Mouse (Mus musculus) telencephalon, adult 2 months (tissue): ENCODE results near the gene Etfb.
"Not testable (repeated sequence)": the region's sequence is repeated elsewhere in the genome, so short reads cannot be mapped to it uniquely, and the experiment has no call there.

Experiments used
- DNase-seq: peaks from one replicate; pipeline ENCODE4 v3.0.0-alpha.2; 2011; ENCODE audit warnings: low read depth, low spot score

Etfb gene

DNA sequence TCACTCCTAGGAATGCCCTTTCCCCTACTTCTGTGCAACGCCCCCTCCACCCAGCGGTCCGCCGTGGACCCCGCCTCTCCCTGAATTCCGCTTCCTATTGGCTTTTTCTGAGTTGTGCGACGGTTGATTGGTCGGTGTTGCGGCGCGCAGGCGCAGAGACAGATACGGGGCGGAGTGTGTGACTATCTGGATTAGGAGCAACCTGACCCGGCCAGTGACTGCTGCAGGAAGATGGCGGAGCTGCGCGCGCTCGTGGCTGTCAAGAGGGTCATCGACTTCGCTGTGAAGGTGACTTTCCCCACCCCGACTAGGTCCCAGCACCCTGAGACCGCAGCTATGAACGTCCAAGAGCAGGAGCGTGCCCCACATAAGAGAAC, at the start of gene Etfb, which contains the start of gene Gm45233:
Etfb (plus strand) TSS at position 167 of the 377 bp plus-strand sequence.
Gm45233 (plus strand) TSS at position 212 of the 377 bp plus-strand sequence.
- DNase-seq, result peak; percentile 92

DNA sequence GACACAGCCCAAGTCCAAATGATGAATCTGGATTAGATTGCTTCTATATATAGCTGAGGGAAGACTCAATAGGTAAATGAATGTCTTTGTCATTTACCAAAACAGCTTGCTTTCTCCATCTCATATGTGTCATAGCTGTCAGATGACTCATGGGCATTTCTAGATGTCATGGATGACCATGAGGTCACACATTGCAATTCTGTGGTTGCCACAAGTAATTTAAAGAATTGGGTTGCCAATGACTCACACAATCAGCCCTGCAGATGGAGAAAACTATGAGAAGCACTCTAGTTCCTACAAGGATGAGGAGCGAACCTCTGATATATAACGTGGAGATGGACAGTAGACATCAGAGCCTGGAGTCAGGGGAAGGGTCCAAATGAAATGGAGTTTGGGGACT, 44.4 kb upstream of the Etfb start:
- no peak for DNase-seq

DNA sequence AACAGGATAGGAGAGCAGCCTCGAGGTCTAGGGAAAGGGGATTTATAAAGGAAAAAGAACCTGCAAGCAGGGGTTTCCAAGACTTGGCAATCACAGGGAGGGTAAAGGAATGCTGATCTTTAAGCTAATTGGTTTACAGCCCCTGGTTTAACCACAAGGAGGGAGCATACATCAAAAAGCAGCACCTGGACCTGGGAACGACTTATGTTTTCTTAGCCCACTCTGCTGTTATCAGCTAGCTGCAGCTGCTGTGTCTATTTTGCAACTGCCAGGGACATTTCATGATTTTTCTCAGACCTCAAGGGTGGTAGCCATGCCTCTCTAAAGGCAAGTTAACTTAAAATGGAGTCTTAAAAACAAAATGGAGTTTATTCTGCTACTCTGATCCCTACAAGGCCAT, 41.2 kb upstream of the Etfb start:
- no peak for DNase-seq

DNA sequence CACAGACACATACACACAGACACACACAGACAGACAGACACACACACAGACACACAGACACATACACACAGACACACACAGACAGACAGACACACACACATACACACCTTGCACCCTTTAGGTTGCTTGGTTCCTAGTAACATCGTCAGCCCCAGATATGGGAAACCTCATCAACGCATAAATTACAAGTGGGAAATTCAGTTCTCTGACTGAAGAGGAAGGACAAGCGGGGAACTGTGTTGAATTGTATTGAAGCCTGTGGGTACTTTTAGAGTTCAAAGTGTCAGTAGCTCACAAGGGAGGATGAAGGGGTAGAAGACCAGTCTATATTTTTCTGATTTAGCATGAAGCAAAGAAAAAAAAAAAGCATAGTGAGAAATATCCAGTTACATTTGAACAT, 36.3 kb upstream of the Etfb start:
- DNase-seq, result no peak

DNA sequence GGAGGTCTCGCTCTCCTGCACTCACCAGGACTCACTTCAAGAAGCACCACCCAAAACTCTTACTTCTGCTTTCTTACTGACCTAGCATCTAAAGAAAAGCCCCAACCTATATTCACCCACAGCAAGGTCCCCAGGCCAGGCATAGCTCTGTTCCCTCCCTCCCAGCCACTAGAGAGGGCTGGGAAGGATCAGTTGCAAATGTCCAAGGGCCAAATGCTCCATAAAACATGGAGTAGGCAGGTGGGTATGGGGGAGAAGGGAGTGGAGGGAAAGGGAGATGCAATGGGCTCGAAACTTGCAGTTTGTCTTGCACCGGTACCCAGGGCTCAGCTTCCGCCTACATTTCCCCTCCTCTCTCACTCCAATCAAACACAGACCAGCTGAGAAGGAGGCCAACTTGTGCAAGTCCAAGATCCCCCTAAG, 35.7 kb upstream of the Etfb start, which contains the start of gene Siglecg:
Siglecg (plus strand) TSS at position 74 of the 423 bp plus-strand sequence.
- no peak for DNase-seq

DNA sequence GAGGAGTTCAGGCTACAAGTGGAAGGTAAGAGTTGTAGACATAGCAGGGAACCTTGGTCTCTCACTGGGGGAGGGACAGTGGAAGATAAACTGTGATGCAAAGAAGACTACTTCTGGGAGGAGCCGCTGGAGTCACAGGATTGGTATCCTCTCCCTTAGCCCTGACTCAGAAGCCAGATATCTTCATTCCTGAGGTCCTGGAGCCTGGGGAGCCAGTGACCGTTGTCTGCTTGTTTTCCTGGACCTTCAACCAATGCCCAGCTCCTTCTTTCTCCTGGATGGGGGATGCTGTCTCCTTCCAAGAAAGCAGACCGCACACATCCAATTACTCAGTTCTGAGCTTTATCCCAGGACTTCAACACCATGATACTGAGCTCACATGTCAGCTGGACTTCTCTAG, 34.8 kb upstream of the Etfb start:
- no peak for DNase-seq

DNA sequence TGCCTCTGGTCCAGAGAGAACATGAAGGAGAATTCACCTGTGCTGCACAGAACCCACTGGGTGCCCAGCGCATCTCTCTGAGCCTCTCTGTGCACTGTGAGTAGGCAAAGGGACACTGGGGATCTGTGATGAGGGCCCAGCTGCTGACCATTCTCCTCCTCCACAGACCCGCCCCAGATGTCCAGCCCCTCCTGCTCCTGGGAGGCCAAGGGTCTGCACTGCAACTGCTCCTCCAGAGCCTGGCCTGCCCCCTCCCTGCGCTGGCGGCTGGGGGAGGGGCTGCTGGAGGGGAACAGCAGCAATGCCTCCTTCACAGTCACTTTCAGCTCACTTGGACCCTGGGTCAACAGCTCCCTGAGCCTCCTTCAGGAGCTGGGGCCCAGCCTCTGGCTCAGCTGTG, 32.2 kb upstream of the Etfb start:
- not testable (repeated sequence) for DNase-seq

DNA sequence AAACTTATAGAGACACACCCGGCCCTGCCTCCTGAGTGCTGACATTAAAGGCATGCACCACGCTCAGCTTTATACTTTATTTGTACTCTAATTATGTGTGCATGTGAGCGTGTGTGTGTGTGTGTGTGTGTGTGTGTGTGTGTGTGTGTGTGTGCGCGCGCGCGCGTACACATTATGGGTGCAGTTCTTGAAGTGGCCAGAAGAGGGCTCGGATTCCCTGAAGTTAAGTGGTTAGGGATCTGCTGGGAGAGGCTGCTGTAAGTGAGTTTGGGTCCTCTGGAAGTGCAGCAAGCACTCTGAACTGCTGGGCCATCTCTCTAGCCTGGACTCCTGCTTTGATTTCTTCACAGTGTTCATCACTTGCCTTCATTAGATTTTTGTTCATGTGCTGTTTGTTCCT, 26.6 kb upstream of the Etfb start:
- no peak for DNase-seq

DNA sequence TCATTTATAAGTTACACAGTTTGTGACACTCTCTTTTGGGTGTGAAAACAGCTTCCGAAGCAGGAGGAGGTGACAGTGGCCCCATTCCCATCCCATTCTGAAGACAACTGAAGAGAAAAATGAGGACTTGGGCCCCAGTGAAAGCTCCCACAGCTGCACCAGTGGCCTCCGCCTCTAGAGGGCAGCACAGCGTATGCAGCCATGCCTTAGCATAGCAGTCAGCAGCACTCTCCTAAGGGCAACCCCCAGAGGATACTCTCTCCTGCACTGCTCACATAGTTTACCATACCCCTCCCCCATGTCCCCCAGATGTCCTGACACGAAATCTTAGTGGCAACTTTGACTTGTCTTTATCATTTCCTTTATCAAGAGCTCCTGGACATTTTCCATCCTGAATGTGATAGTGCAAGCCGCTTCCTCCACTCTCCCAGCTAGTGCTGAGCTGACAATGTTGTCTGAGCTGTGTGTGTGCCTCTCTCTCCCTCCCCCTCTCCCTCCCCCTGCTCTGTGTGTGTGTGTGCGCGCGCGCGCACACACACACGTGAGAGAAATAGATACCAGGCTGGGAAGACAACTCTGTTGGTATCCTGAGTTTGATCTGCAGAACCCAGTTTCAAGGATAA, 20.8 kb upstream of the Etfb start:
- DNase-seq, result peak; percentile 31

DNA sequence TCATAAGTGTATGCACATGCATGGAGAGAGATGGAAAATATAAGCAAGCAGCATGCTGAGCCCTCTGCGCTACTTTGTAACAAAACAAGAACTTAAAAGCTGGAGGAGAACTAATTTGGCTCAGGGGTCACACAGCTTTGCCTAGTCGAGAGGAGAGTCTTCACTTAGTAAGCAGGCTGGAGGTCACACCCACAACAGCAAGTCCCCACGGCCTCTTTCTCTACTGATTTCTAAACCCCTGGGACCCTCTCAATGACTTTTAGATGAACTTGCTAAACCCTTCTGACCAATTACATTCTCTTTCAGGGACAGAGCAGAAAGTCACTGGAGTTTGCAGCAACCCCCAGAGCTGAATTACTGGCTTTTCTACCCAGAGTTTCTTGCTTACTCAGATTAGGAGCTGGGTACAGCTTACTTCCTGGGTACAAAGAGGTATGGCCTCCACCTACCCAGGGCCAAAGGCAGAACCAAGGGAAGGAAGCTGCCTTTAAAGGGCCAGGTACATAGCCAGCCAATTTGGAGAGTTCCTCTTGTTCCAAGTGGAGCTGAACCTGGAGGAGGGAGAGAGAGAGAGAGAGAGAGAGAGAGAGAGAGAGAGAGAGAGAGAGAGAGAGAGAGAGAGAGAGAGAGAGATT, 19.8 kb upstream of the Etfb start:
- DNase-seq, result no peak

DNA sequence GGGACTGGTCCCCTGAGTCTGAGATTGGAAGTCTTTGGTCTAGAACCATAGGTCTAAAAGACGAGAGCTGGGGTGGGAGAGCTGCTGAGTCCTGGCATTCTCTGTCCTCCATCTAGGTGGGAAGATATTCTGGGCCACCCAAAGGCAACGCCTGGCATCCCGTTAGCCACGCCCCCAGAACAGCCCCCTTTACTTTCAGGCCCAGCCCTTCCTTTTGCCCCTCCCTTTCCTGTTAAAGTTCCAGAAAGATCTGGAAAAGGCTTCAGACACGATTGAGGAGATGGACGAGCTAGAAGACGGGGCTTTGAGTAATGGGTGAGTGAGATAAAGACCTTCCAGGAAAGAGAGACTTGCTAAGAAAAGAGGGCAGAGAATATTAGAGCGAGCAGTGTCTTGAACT, 16.5 kb upstream of the Etfb start, which contains the start of gene Lim2:
Lim2 (plus strand) TSS at position 265 of the 400 bp plus-strand sequence.
- no peak for DNase-seq

DNA sequence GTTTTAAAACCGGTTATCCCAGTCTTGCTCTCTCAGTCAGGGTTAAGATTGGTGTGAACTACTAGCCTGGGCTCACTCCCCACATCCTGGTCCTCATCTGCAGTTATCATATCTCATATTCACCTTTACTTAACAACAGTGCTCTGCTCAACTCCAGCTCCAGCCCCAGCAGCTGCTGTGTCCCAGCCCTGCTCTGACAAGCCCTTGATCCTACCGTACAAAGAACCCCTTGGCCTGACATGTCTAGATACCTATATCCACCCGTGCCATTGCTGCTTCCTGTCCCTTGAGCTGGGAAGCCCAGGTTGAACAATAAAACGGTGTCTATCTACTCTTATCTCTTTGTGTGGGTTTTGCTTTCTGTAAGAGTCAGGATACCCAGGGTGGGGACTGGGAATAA, 14.4 kb upstream of the Etfb start:
- DNase-seq, result no peak

DNA sequence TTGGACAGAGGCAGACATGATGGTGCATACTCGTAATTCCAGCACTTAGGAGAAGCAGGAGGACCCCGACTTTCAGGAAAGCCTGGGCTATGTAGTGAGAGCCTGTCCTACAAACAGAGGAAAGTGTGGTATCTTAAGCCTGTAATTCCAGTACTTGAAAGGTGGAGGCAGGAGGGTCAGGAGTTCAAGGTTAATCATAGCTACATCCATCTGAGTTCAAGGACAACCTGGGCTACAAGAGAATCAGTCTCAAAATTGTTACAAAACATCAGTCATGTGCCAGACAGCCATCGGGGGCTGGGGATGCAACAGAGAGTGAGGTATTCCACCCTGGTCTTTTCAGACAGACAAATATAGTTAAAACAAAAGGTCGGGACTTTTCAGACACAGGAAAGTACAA, 11.0 kb upstream of the Etfb start:
- DNase-seq, result no peak

DNA sequence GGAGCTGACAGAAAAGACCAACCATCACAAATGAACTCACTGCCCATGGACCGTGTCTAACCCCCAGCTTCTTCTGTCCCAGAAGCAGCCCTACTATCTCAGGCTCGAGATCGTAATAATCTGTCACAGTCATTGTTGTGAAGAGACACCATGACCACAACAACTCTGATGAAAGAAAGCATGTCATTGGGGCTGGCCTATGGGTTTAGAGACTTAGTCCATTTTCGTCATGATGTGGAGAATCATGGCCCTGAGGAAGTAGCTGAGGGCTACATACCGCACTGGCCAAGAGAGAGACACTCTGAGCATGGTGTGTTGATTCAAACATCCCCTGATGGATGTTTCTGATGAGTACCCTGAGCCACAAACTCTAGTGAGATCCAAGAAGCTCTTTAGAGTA, 9.2 kb upstream of the Etfb start:
- no peak for DNase-seq

DNA sequence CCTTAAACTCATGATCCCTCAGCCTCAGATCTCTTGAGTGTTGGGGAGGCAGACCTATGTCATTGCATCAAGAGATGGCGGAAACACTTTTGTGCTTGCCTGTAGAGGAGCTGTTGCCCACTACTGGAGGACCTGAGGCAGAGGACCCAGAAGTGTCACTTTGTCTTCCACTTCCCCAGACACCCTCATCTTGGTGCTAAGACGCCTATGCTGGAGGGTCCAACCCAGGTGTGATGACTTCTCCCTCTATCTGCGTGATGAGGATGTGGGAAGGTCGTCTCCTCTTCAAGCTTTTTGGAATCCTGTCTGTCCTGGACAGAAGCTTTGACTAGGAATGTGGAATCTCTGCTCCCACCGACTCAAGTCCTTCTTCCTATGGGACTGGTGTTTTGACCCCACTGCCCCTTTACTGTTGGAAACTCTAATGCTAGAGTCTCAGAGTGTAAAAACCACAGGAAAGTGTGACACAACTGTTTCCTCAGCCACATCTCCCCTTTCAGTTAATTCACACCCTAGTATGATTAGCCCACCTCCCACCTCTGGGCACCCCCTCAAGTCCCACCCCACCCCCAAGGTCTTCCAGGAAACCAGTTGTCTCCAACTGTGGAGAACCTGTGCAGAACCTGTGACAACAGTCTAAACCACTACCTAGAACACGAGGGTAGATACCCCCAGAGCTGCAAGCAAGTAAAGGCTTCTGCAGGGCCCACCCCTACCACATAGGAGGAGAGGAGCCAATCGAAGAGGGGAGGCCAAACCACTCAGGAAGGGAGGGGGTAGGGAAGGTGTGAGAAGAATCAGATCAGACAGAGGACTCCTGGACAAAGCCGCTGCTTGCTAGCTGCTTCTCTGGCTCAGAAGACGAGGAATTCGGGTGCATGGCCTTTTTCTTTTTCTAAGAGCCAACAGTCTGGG, 7.3 kb upstream of the Etfb start, which contains the start of gene Nkg7:
Nkg7 (plus strand) TSS at position 733 of the 915 bp plus-strand sequence.
- no peak for DNase-seq

DNA sequence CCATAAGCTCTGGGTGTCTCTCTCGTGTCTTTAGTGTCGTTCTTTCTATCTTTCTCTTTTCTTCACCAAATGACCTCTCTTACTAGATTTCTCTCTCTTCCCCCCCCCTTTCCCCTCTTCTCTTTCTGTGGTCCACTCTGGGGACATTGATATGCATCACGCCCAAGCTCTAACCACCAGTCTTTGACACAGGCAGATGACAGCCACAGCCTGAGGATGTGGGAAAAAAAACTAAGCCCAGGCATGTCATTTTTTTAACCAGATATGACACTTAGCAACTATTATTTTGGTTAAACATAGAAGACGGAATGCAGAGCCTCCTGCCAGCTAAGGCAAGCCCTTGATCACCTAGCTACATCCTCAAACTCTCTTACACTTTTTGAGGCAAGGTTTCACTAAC, 5.3 kb upstream of the Etfb start:
- DNase-seq, result no peak

DNA sequence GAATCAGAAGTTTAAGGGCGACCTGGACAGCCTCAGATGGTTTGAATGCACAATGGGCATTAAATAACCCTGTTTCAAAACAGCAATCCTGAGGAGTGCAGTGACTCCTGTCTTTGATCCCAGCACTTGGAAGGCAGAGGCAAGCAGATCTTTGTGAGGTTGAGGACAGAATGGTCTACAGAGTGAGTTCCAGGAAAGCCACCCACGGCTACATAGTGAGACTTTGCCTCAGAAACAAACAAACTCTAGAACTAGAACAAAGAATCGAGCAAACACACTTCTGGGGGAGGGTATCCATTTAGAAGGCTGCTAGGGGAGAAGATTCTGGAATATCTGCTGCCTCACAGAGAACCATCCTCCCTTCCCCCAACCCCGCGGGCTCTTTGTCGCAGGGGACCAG, 3.4 kb upstream of the Etfb start, which contains the start of gene Cldnd2:
Cldnd2 (plus strand) TSS at position 301 of the 400 bp plus-strand sequence.
- DNase-seq, result no peak

DNA sequence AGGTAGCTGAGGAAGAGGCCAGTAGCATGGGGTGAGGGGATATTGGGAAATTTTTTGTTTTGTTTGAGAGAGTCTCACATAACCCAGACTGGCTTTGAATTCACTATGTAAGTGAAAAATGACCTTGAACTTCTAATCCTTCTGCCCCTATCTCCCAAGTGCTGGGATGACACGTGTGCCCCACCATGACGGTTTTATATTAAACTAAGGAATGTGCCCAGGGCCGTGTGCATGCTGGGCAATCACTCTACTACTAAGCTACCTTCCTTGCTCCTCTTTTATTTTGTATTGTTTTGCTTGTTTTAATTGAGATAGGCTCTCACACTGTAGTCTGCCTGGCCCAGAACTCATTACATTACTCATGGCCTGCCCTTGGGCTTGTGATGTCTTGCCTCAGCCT, 2.8 kb upstream of the Etfb start:
- DNase-seq, result no peak

DNA sequence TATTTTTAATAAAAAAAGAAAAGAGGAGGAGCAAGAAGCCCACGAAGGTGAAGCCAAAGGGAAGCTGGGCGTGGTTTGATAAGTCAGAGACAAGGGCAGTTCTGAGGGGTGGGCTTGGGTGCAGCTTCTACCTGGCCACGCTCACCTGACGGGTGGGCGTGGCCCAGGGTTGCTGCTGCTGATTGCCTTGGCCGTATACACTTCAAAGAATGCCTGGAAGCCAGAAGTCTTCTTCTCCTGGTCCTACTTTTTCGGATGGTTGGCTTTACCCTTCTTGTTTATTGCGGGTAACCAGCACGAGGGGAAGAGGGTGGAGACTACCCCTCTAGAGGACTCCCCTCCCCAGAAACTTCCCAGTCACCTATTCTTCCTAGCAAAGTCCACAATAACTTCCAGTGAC, 1.2 kb upstream of the Etfb start:
- DNase-seq, result no peak

DNA sequence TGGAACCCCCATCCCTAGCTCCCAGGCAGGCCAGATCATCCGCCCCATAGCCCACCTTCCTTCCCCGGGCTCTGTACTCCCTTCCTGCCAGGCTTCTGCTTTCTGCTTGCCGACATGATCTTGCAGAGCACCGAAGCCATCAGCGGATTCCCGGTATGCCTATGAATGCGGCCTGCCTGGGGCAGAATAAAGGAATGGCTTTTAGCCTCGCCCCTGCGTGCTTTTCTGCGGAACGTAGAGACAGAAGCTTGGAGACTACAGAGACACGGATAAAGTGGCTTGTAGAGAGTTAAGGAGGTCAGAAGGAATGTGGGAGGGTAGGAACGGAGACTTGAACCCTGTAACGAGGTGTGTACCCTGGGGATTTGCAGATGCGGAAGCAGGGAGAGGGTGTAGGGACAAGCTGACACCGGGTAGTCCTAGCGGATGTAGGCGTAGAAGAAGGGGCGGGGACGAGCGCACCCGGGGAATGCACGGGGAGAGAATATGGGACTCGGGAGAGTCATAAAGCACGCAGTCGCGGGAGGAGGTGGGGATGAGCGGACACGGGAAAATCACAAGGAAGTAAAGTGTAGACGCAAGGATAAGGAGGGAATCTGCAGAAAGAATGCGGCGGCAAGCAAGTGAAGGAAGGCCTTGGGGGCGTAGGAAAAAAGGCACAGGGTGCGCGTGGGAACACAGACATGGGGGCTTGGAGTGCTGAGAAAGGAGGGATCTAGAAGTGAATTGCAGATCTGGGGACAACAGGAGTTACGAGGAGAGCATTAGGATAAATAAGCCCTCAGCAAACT, 562 bp upstream of the Etfb start:
- peak; percentile 71 for DNase-seq

DNA sequence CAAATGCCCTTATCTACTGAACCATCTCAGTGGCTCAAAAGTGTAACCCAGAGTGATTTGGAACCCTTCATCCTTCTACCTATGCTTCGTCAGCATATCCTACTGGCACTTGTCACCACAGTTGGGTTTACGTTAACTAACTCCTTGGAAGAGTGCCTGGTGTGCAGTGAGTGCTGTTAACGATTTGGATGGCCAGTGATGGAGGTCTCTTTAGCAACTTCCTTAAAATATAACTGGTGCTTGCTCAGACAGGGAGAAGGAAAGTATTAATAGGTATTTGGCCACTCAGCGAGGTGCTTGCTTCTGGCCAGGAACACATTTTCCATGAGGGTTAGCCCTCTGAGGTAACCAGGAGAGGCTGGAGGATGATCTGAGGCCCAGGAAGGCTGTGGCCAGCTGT, 3.9 kb downstream of the Etfb start:
- no peak for DNase-seq
